ENCODE assay signal across 11 mouse cellular contexts in the genomic region with DNA sequence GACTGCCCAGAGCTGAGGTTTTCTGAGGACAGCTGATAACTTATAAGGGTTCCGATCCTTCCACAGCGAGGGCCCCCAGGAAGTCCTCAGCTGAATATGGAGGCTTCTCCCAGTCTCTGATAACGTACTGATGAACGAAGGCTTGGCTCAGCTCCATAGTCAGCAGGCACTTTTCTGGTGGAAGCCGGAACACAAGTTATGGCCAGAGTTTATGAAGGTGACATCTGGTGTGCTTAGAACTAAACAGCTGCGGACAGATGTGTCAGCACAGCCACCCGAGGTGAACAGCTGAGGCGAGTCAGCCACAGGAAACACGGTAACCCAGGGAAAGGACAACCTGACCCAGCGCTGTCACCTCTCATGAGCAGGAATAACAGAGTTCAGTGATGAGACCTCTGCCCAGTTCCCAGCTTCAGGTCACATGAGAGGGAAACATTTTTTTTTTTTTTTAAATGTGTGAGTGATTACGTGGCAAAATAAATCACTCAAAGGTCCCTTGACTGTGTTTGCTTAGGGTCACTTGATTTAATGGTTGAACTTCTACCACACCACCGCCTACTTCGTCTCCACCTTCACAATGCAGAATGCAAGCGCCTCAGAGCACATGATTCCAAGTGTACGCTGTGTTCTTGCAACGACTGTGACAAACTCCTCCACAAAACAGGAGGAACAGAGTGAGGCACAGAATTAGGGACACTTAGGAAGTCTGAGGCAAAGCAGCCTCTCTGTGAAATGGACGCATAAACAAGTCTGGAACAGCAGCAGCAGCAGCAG. TPM values are rescaled to one million over a fixed set of nuclear protein-coding genes. Genes with fewer than 3 reads are reported as not detected.
DNase-seq lines count a peak whose midpoint lies in the region; ATAC-seq lines count a peak whose summit lies in the region.
"Had no signal": no experiment of that assay in that cellular context is flagged by ENCODE, and none has a peak within 500 bp of the region (broad histone marks: within the 10 kb centered on the region; RNA-seq: fewer than 3 reads in every experiment).

No protein-coding gene starts in this region.

- intact Hi-C loops in left cerebral cortex, postnatal 14 days (cut with DNase I), result no loop called here

- no peak overlapping the region for H3K9ac ChIP-seq in embryonic facial prominence, embryonic 14.5 days (ENCODE audit: low read depth, low read length)
- H3K9ac ChIP-seq: limb, embryonic 12.5 days had no signal

- DNase-seq in embryonic facial prominence, embryonic 14.5 days (ENCODE audit: low spot score), result peak; percentile 19
- no peak for DNase-seq in embryonic facial prominence, embryonic 10.5 days (ENCODE audit: low spot score)
- DNase-seq in MEL-GATA-1-ER (ENCODE audit: extremely low read depth, low read depth), result peak; percentile 46
- DNase-seq in kidney, adult 18-20 months, result peak; percentile 45
- peak; percentile 56 for DNase-seq in lung, postnatal 10 days
- no peak for DNase-seq in layer of hippocampus, postnatal 25 days (ENCODE audit: extremely low spot score in 1 of 2, low spot score in 1 of 2)
- no peak for DNase-seq in cerebellum, postnatal 25 days
- DNase-seq in left cerebral cortex, postnatal 14 days (ENCODE audit: low spot score in 2 of 2), result no peak
- DNase-seq: cerebellum, postnatal 14 days had no signal

- 70% methylated on average over 17 of the region's 17 CpGs for WGBS in embryonic facial prominence, embryonic 14.5 days
- 80% methylated on average over 17 of the region's 17 CpGs for WGBS in embryonic facial prominence, embryonic 10.5 days

- H3K27ac ChIP-seq in embryonic facial prominence, embryonic 14.5 days (replicated peaks; ENCODE audit: low read depth, low read length), result no peak overlapping the region
- H3K27ac ChIP-seq in embryonic facial prominence, embryonic 10.5 days (replicated peaks), result no peak overlapping the region
- H3K27ac ChIP-seq: limb, embryonic 12.5 days had no signal

- no peak overlapping the region for H3K4me2 ChIP-seq in embryonic facial prominence, embryonic 14.5 days (ENCODE audit: low read depth, low read length)
- H3K4me2 ChIP-seq: limb, embryonic 12.5 days had no signal

- H3K4me1 ChIP-seq in embryonic facial prominence, embryonic 14.5 days (ENCODE audit: control insufficient read depth, insufficient read depth, low read length), result no peaks in the 10 kb centered on the region
- H3K4me1 ChIP-seq in embryonic facial prominence, embryonic 10.5 days, result peaks cover 5% of the 10 kb centered on the region; the same call in 1 of the 2 replicates

- H3K27me3 ChIP-seq in embryonic facial prominence, embryonic 14.5 days (replicated peaks; ENCODE audit: control insufficient read depth, insufficient read depth, low read length), result no peaks in the 10 kb centered on the region
- no peaks in the 10 kb centered on the region for H3K27me3 ChIP-seq in embryonic facial prominence, embryonic 10.5 days (replicated peaks; ENCODE audit: low read depth, poor library complexity, severe bottlenecking)
- H3K27me3 ChIP-seq: limb, embryonic 12.5 days had no signal

- ATAC-seq in embryonic facial prominence, embryonic 14.5 days (ENCODE audit: low read depth), result no peak
- ATAC-seq: activated CD4-positive, CD25-positive, alpha-beta regulatory T cell, adult 4 months had no signal

- no peaks in the 10 kb centered on the region for H3K36me3 ChIP-seq in embryonic facial prominence, embryonic 14.5 days (ENCODE audit: control insufficient read depth, insufficient read depth, low read length)
- 0 out of 2 replicates have a peak, but pooled peaks cover 12% of the 10 kb centered on the region for H3K36me3 ChIP-seq in embryonic facial prominence, embryonic 10.5 days (replicated peaks)

- H3K4me3 ChIP-seq in embryonic facial prominence, embryonic 14.5 days (ENCODE audit: low read depth, low read length), result no peak overlapping the region
- no peak overlapping the region for H3K4me3 ChIP-seq in embryonic facial prominence, embryonic 10.5 days
- H3K4me3 ChIP-seq: limb, embryonic 12.5 days had no signal

- no peaks in the 10 kb centered on the region for H3K9me3 ChIP-seq in embryonic facial prominence, embryonic 14.5 days (ENCODE audit: control insufficient read depth, low read length)
- H3K9me3 ChIP-seq in embryonic facial prominence, embryonic 10.5 days, result no peaks in the 10 kb centered on the region
- H3K9me3 ChIP-seq: limb, embryonic 12.5 days had no signal

RNA-seq across cellular contexts. Expression of a gene that starts 24.6 kb away (rescaled TPM):
- polyA plus RNA-seq in embryonic facial prominence, embryonic 14.5 days (2014; fragmentation: Nextera tagmentation; extraction: Ambion mirVana), result 0.14 TPM in 1 of 2 replicates, not detected in the other
- 0.07 TPM in 1 of 2 replicates, not detected in the other for polyA plus RNA-seq in embryonic facial prominence, embryonic 10.5 days (2016; fragmentation: Nextera tagmentation; extraction: Ambion mirVana)
- total RNA-seq in layer of hippocampus, postnatal 25 days (2021), result not detected
- under 1 TPM in 1 of 2 experiments, not detected in 1; 0.25 TPM for total RNA-seq in left cerebral cortex, postnatal 14 days (2021)
- polyA plus RNA-seq: activated CD4-positive, CD25-positive, alpha-beta regulatory T cell, adult 4 months had no signal

RNA-seq across cellular contexts. Expression of a gene that starts 53.2 kb away (rescaled TPM):
- 203 and 215 TPM in 2 replicates for polyA plus RNA-seq in embryonic facial prominence, embryonic 14.5 days (2014; fragmentation: Nextera tagmentation; extraction: Ambion mirVana)
- polyA plus RNA-seq in embryonic facial prominence, embryonic 10.5 days (2016; fragmentation: Nextera tagmentation; extraction: Ambion mirVana), result 169 and 171 TPM in 2 replicates
- total RNA-seq in layer of hippocampus, postnatal 25 days (2021), result 100 to 1,000 TPM; 132 to 153 TPM
- 100 to 1,000 TPM; 169 to 181 TPM for total RNA-seq in left cerebral cortex, postnatal 14 days (2021)

Comparison
In these comparisons a context has a peak if more than half of its experiments do, and no peak if none do; other contexts are left out.
1. DNase-seq: peak in embryonic facial prominence, embryonic 14.5 days (single experiment), MEL-GATA-1-ER (single experiment), kidney, adult 18-20 months (single experiment) and lung, postnatal 10 days (single experiment); none in embryonic facial prominence, embryonic 10.5 days (single experiment), layer of hippocampus, postnatal 25 days (0 of 2), cerebellum, postnatal 25 days (0 of 2) and left cerebral cortex, postnatal 14 days (0 of 2).